Mouse (Mus musculus) liver, postnatal 0 days (tissue): ENCODE data around the gene Rcbtb2.

Source experiments
- CTCF ChIP-seq: sonication (generic); IDR thresholded peaks from 2 replicates; pipeline ENCODE4 v1.5.1; 2016; ENCODE audit warnings: antibody characterized with exemption, low read depth
- EP300 ChIP-seq: IDR thresholded peaks from 2 replicates; pipeline ENCODE4 v1.6.1; 2016; ENCODE audit warnings: antibody characterized with exemption, low read depth, mild to moderate bottlenecking

GRCm38 (mm10) chr14:73088224-73088623 lies 34.6 kb upstream of the Rcbtb2 start:
- TF ChIP-seq CTCF = no peak
- TF ChIP-seq EP300 = no peak
